Mouse (Mus musculus) urinary bladder, adult 2 months (tissue): ENCODE data around the gene Kcnip1. TPM values are rescaled to one million over a fixed set of nuclear protein-coding genes. Genes with fewer than 3 reads are reported as not detected.
A peak's percentile ranks its signal among the peaks of the same experiment; 100 is the strongest.

ENCODE experiments used
- DNase-seq: peaks from one replicate; pipeline ENCODE4 v3.0.0; 2022; ENCODE audit warnings: low spot score
- polyA plus RNA-seq: library from polyadenylated mRNA; depleted of rRNA; stranded (reverse); fragments of >200 nt; gene quantifications from 2 replicates; pipeline ENCODE4 v1.2.3, GENCODE M21; 2012

Gene Kcnip1
- polyA plus RNA-seq, 1 experiment, result 0.76 TPM

GRCm38 (mm10) chr11:33938561-33939274 lies 54.2 kb downstream of the Kcnip1 start:
- DNase-seq, result no peak

- no peak for DNase-seq
Observed at GRCm38 (mm10) chr11:33937641-33938040, 55.3 kb downstream of the Kcnip1 start.

- DNase-seq, result no peak
Observed at GRCm38 (mm10) chr11:33934286-33934685, 58.7 kb downstream of the Kcnip1 start.

GRCm38 (mm10) chr11:33932386-33933111 lies 60.4 kb downstream of the Kcnip1 start:
- no peak for DNase-seq

GRCm38 (mm10) chr11:33931836-33932385 lies 61.0 kb downstream of the Kcnip1 start:
- DNase-seq, result no peak

GRCm38 (mm10) chr11:33929412-33929811 lies 63.5 kb downstream of the Kcnip1 start:
- DNase-seq, result no peak

GRCm38 (mm10) chr11:33928658-33929057 lies 64.3 kb downstream of the Kcnip1 start:
- DNase-seq, result no peak

GRCm38 (mm10) chr11:33927836-33928235 lies 65.1 kb downstream of the Kcnip1 start:
- DNase-seq, result no peak

- no peak for DNase-seq
Observed at GRCm38 (mm10) chr11:33927321-33927720, 65.6 kb downstream of the Kcnip1 start.

GRCm38 (mm10) chr11:33926551-33926950 lies 66.4 kb downstream of the Kcnip1 start:
- DNase-seq, result no peak

- DNase-seq, result no peak
Observed at GRCm38 (mm10) chr11:33925778-33926177, 67.2 kb downstream of the Kcnip1 start.

GRCm38 (mm10) chr11:33923031-33923430 lies 69.9 kb downstream of the Kcnip1 start:
- DNase-seq, result no peak

- no peak for DNase-seq
Observed at GRCm38 (mm10) chr11:33921451-33921850, 71.5 kb downstream of the Kcnip1 start.

GRCm38 (mm10) chr11:33919826-33920225 lies 73.1 kb downstream of the Kcnip1 start:
- no peak for DNase-seq

- no peak for DNase-seq
Observed at GRCm38 (mm10) chr11:33918424-33918823, 74.5 kb downstream of the Kcnip1 start.

GRCm38 (mm10) chr11:33917574-33917973 lies 75.4 kb downstream of the Kcnip1 start:
- peak; percentile 59 for DNase-seq

- no peak for DNase-seq
Observed at GRCm38 (mm10) chr11:33914216-33914615, 78.7 kb downstream of the Kcnip1 start.

- DNase-seq, result no peak
Observed at GRCm38 (mm10) chr11:33913061-33913460, 79.9 kb downstream of the Kcnip1 start.

- DNase-seq, result no peak
Observed at GRCm38 (mm10) chr11:33912151-33912571, 80.8 kb downstream of the Kcnip1 start.

GRCm38 (mm10) chr11:33910982-33911381 lies 82.0 kb downstream of the Kcnip1 start:
- DNase-seq, result no peak

GRCm38 (mm10) chr11:33908360-33909175 lies 84.4 kb downstream of the Kcnip1 start:
- DNase-seq, result no peak

- no peak for DNase-seq
Observed at GRCm38 (mm10) chr11:33903494-33903893, 89.5 kb downstream of the Kcnip1 start.
